Mouse (Mus musculus): ENCODE data around the gene Rfx1. TPM values are rescaled to one million over a fixed set of nuclear protein-coding genes. Genes with fewer than 3 reads are reported as not detected.

Rfx1 gene
- total RNA-seq, 2 experiments from 2014 or later: 2.5 to 9.5 TPM

- ATAC-seq (replicated peaks; ENCODE audit: poor library complexity): no peak
Observed at GRCm38 (mm10) chr8:84137848-84138247, 71.2 kb downstream of the Rfx1 start.

- ATAC-seq (replicated peaks; ENCODE audit: poor library complexity): no peak
Observed at GRCm38 (mm10) chr8:84140838-84141237, 74.2 kb downstream of the Rfx1 start.

- no peak for ATAC-seq (replicated peaks; ENCODE audit: poor library complexity)
Observed at GRCm38 (mm10) chr8:84144636-84145245, 78.1 kb downstream of the Rfx1 start.

Other genes starting within 250 kb of the Rfx1 start
- 2.9 and 5.9 TPM in 2 replicates for gene Adgrl1, start 166.7 kb upstream of the Rfx1 start, total RNA-seq (2015)
- gene Adgrl1, start 166.7 kb upstream of the Rfx1 start, total RNA-seq (2017): 2.3 and 2.4 TPM in 2 replicates
- gene Gm10644, start 111.6 kb upstream of the Rfx1 start, total RNA-seq (2015): not detected in 2 replicates
- gene Gm10644, start 111.6 kb upstream of the Rfx1 start, total RNA-seq (2017): 0.46 TPM in 1 of 2 replicates, not detected in the other
- 40.3 and 51.0 TPM in 2 replicates for gene Asf1b, start 111.3 kb upstream of the Rfx1 start, total RNA-seq (2015)
- 32.5 and 38.1 TPM in 2 replicates for gene Asf1b, start 111.3 kb upstream of the Rfx1 start, total RNA-seq (2017)
- 23.8 and 24.8 TPM in 2 replicates for gene Prkaca, start 93.8 kb upstream of the Rfx1 start, total RNA-seq (2015)
- gene Prkaca, start 93.8 kb upstream of the Rfx1 start, total RNA-seq (2017): 22.4 and 24.0 TPM in 2 replicates
- 54.3 and 64.6 TPM in 2 replicates for gene Samd1, start 69.2 kb upstream of the Rfx1 start, total RNA-seq (2015)
- gene Samd1, start 69.2 kb upstream of the Rfx1 start, total RNA-seq (2017): 45.7 and 57.0 TPM in 2 replicates
- gene 1700067K01Rik, start 65.3 kb upstream of the Rfx1 start, total RNA-seq (2015): 0.67 TPM in 1 of 2 replicates, not detected in the other
- 0.37 and 2.0 TPM in 2 replicates for gene 1700067K01Rik, start 65.3 kb upstream of the Rfx1 start, total RNA-seq (2017)
- gene 2210011C24Rik, start 54.7 kb upstream of the Rfx1 start, total RNA-seq (2015): not detected in 2 replicates
- not detected in 2 replicates for gene 2210011C24Rik, start 54.7 kb upstream of the Rfx1 start, total RNA-seq (2017)
- gene Palm3, start 45.4 kb upstream of the Rfx1 start, total RNA-seq (2015): not detected in 2 replicates
- not detected in 2 replicates for gene Palm3, start 45.4 kb upstream of the Rfx1 start, total RNA-seq (2017)
- 0.85 and 1.9 TPM in 2 replicates for gene Il27ra, start 24.2 kb upstream of the Rfx1 start, total RNA-seq (2015)
- 1.9 TPM in 2 replicates for gene Il27ra, start 24.2 kb upstream of the Rfx1 start, total RNA-seq (2017)
- gene Rln3, start 21.8 kb upstream of the Rfx1 start, total RNA-seq (2015): not detected in 2 replicates
- not detected in 2 replicates for gene Rln3, start 21.8 kb upstream of the Rfx1 start, total RNA-seq (2017)
- 1.9 and 2.0 TPM in 2 replicates for gene Gm10643, start 1.7 kb upstream of the Rfx1 start, total RNA-seq (2015)
- gene Gm10643, start 1.7 kb upstream of the Rfx1 start, total RNA-seq (2017): 1.5 and 1.6 TPM in 2 replicates
- gene Dcaf15, start 37.9 kb downstream of the Rfx1 start, total RNA-seq (2015): 13.2 and 14.3 TPM in 2 replicates
- gene Dcaf15, start 37.9 kb downstream of the Rfx1 start, total RNA-seq (2017): 20.5 and 22.0 TPM in 2 replicates
- gene Podnl1, start 59.2 kb downstream of the Rfx1 start, total RNA-seq (2015): 0.05 TPM in 1 of 2 replicates, not detected in the other
- gene Podnl1, start 59.2 kb downstream of the Rfx1 start, total RNA-seq (2017): 0.54 TPM in 1 of 2 replicates, not detected in the other
- 7.3 and 8.0 TPM in 2 replicates for gene Cc2d1a, start 81.1 kb downstream of the Rfx1 start, total RNA-seq (2015)
- gene Cc2d1a, start 81.1 kb downstream of the Rfx1 start, total RNA-seq (2017): 5.7 and 8.0 TPM in 2 replicates
- 0.17 and 0.32 TPM in 2 replicates for gene 4930432K21Rik, start 81.2 kb downstream of the Rfx1 start, total RNA-seq (2015)
- gene 4930432K21Rik, start 81.2 kb downstream of the Rfx1 start, total RNA-seq (2017): 2.1 and 2.2 TPM in 2 replicates
- gene Nanos3, start 118.4 kb downstream of the Rfx1 start, total RNA-seq (2015): 0.54 and 1.7 TPM in 2 replicates
- gene Nanos3, start 118.4 kb downstream of the Rfx1 start, total RNA-seq (2017): 3.5 TPM in 1 of 2 replicates, not detected in the other
- gene Zswim4, start 170.2 kb downstream of the Rfx1 start, total RNA-seq (2015): 3.2 and 3.4 TPM in 2 replicates
- gene Zswim4, start 170.2 kb downstream of the Rfx1 start, total RNA-seq (2017): 4.2 and 5.0 TPM in 2 replicates
- 121 and 132 TPM in 2 replicates for gene D8Ertd738e, start 182.9 kb downstream of the Rfx1 start, total RNA-seq (2015)
- gene D8Ertd738e, start 182.9 kb downstream of the Rfx1 start, total RNA-seq (2017): 63.4 and 107 TPM in 2 replicates
- 34.3 and 39.1 TPM in 2 replicates for gene Mri1, start 190.5 kb downstream of the Rfx1 start, total RNA-seq (2015)
- 13.8 and 17.4 TPM in 2 replicates for gene Mri1, start 190.5 kb downstream of the Rfx1 start, total RNA-seq (2017)
- gene Ccdc130, start 203.5 kb downstream of the Rfx1 start, total RNA-seq (2015): 18.6 and 19.4 TPM in 2 replicates
- 6.8 and 17.0 TPM in 2 replicates for gene Ccdc130, start 203.5 kb downstream of the Rfx1 start, total RNA-seq (2017)

Measured in megakaryocyte progenitor cell, adult 5-6 weeks (primary cell).